Mouse (Mus musculus) kidney, postnatal 0 days (tissue): ENCODE measurements at regions not wholly inside any gene's neighbourhood (a gene's known extent, or its start where the extent isn't known, plus 50 kb on each side); places are given as distances from the start of the nearest gene placed in this dataset.

Experiments used
- ATAC-seq: fragments of 200-750 bp; cut with Nextera tagmentation; replicated peaks from 2 replicates; pipeline ENCODE4 v1.8.0; 2017; ENCODE audit warnings: low read depth, moderate number of reproducible peaks, moderate TSS enrichment, moderate library complexity; ENCODE audit not compliant: low FRiP score
- DNase-seq: peaks from one replicate; pipeline ENCODE4 v3.0.0-alpha.2; 2016; ENCODE audit warnings: low spot score
- H3K27ac ChIP-seq: fragments of 300-500 bp; sonication (generic); 2 replicates; pipeline ENCODE4 v1.5.1; 2014; ENCODE audit warnings: mild to moderate bottlenecking
- H3K27me3 ChIP-seq: fragments of 300-500 bp; sonication (generic); 2 replicates; pipeline ENCODE4 v1.6.1; 2014; ENCODE audit warnings: low read length, mixed read lengths; ENCODE audit not compliant: insufficient read depth
- H3K36me3 ChIP-seq: fragments of 300-500 bp; sonication (generic); 2 replicates; pipeline ENCODE4 v1.6.1; 2014; ENCODE audit warnings: low read length, mixed read lengths; ENCODE audit not compliant: insufficient read depth
- H3K4me1 ChIP-seq: fragments of 300-500 bp; sonication (generic); replicated peaks from 2 replicates; pipeline ENCODE4 v1.6.1; 2014; ENCODE audit warnings: antibody characterized with exemption, low read length, mixed read lengths; ENCODE audit not compliant: insufficient read depth
- H3K4me2 ChIP-seq: fragments of 300-500 bp; sonication (generic); 2 replicates; pipeline ENCODE4 v1.6.1; 2014; ENCODE audit warnings: mild to moderate bottlenecking, low read length, moderate library complexity, mixed read lengths
- H3K4me3 ChIP-seq: fragments of 300-500 bp; sonication (generic); replicated peaks from 2 replicates; pipeline ENCODE4 v1.5.1; 2014; ENCODE audit warnings: low read depth, low read length
- H3K9ac ChIP-seq: fragments of 300-500 bp; sonication (generic); 2 replicates; pipeline ENCODE4 v1.6.1; 2014; ENCODE audit warnings: low read depth, low read length
- H3K9me3 ChIP-seq: fragments of 300-500 bp; sonication (generic); replicated peaks from 2 replicates; pipeline ENCODE4 v1.6.1; 2016; ENCODE audit warnings: low read length, inconsistent platforms, mixed read lengths
- CTCF ChIP-seq: IDR thresholded peaks from 2 replicates; pipeline ENCODE4 v1.5.1; 2016; ENCODE audit warnings: antibody characterized with exemption, low read depth, mild to moderate bottlenecking, moderate library complexity
- WGBS: fragments of 180-500 bp; shearing (Covaris S2); extraction: QIAGEN DNeasy Blood & Tissue Kit; methylation state at CpG from one replicate; pipeline ENCODE4 v1.1.7; 2014; 5-methylcytosine and 5-hydroxymethylcytosine counted together

DNA sequence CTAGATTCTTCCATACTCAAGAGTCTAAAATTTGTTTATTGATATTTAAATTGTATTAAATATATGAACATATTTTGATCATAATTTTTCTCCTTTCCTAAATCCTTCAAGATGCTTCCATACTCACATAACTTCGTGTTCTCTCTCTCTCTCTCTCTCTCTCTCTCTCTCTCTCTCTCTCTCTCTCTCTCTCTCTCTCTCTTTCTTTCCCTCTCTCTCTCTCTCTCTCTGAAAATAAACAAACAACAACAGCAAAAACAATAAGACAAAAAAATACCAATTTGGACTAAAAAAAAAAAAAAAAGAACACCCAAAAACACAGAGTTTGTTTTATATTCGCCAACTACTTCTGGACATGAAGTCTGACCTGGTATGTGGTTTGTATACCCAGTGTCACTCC is 404.2 kb downstream of the Ndufa4 start:
- 83% methylated on average over 2 of the region's 2 CpGs for WGBS
- H3K4me3 ChIP-seq, result no peak overlapping the region
- H3K9me3 ChIP-seq, result no peaks in the 10 kb centered on the region
- no peak overlapping the region for H3K4me2 ChIP-seq
- no peak for DNase-seq
- no peaks in the 10 kb centered on the region for H3K36me3 ChIP-seq
- H3K27ac ChIP-seq, result no peak overlapping the region
- no peak for ATAC-seq
- no peak overlapping the region for H3K9ac ChIP-seq
- no peak for TF ChIP-seq CTCF
- no peaks in the 10 kb centered on the region for H3K27me3 ChIP-seq
- H3K4me1 ChIP-seq, result no peaks in the 10 kb centered on the region

DNA sequence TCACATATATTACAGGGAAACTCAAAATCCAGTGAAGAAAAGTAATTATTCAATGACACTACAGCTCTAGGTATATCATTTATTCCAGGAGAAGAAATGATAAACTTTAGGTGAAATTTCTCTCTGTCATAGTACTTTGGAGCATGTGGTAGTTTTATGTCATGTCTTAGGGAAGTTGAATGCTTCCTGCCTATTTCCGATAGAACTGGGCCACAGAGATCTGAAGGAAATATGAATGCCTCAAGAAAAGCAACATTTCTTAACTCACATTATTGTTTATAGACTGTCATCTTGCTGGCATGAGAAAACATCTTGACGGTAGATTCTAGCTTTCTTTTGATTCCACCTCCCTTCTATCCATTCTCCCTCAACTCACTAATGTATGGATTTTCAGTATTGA is 412.9 kb downstream of the Ndufa4 start:
- no peak for TF ChIP-seq CTCF
- Histone ChIP-seq H3K9me3 (no peaks in the 10 kb centered on the region), H3K4me2 (no peak overlapping the region), H3K4me1 (no peaks in the 10 kb centered on the region), H3K27me3 (no peaks in the 10 kb centered on the region), H3K36me3 (no peaks in the 10 kb centered on the region), H3K9ac (no peak overlapping the region), H3K4me3 (no peak overlapping the region), H3K27ac (no peak overlapping the region)
- DNase-seq (no peak), ATAC-seq (no peak)
- WGBS, result 71% methylated on average over 2 of the region's 2 CpGs

DNA sequence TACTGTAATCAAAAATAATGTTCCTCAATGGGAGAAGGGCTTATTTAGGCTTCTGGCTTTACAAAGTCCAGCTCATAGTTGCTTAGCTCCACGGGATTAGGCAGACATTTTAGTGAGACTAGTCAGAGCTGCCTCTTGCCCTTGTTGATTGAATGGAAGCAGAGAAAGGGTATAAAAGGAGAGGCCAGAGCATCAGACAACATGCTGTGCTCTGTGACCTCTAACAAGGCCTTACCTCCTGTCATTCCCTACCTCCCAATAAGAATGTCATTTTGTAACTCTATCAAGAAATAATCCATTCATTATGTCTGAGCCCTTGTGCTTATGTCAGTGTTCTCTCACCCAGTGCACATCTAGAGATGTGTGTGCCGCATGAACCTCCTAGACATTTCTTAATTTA is 430.3 kb downstream of the Ndufa4 start:
- ATAC-seq, result no peak
- DNase-seq, result no peak
- no peak for TF ChIP-seq CTCF
- Histone ChIP-seq H3K4me1 (no peaks in the 10 kb centered on the region), H3K36me3 (no peaks in the 10 kb centered on the region), H3K9me3 (no peaks in the 10 kb centered on the region), H3K27ac (no peak overlapping the region), H3K27me3 (no peaks in the 10 kb centered on the region), H3K4me3 (no peak overlapping the region), H3K4me2 (no peak overlapping the region), H3K9ac (no peak overlapping the region)
- WGBS, result 62% methylated on average over 2 of the region's 2 CpGs
